Mouse (Mus musculus) limb, embryonic 13.5 days (tissue): ENCODE data around the gene Esyt3. TPM values are rescaled to one million over a fixed set of nuclear protein-coding genes. Genes with fewer than 3 reads are reported as not detected.
A peak's percentile ranks its signal among the peaks of the same experiment; 100 is the strongest.

Source experiments
- ATAC-seq: fragments of 200-750 bp; cut with Nextera tagmentation; 2 replicates; pipeline ENCODE4 v1.8.0; 2017; ENCODE audit warnings: low read depth, moderate number of reproducible peaks, moderate TSS enrichment; ENCODE audit not compliant: low FRiP score
- H3K27ac ChIP-seq: fragments of 300-500 bp; sonication (generic); 2 replicates; pipeline ENCODE4 v1.5.1; 2015; ENCODE audit warnings: inconsistent platforms, mild to moderate bottlenecking, moderate library complexity
- H3K27me3 ChIP-seq: fragments of 300-500 bp; sonication (generic); 2 replicates; pipeline ENCODE4 v1.6.1; 2015; ENCODE audit warnings: mild to moderate bottlenecking, inconsistent platforms
- H3K36me3 ChIP-seq: fragments of 300-500 bp; sonication (generic); 2 replicates; pipeline ENCODE4 v1.6.1; 2015; ENCODE audit warnings: inconsistent platforms, mild to moderate bottlenecking, moderate library complexity
- H3K4me1 ChIP-seq: fragments of 300-500 bp; sonication (generic); 2 replicates; pipeline ENCODE4 v1.6.1; 2015; ENCODE audit warnings: inconsistent platforms
- H3K4me2 ChIP-seq: fragments of 300-500 bp; sonication (generic); replicated peaks from 2 replicates; pipeline ENCODE4 v1.6.1; 2015; ENCODE audit warnings: inconsistent platforms, mild to moderate bottlenecking, moderate library complexity
- H3K4me3 ChIP-seq: fragments of 300-500 bp; sonication (generic); 2 replicates; pipeline ENCODE4 v1.5.1; 2015; ENCODE audit warnings: moderate library complexity, mild to moderate bottlenecking, inconsistent platforms
- H3K9ac ChIP-seq: fragments of 300-500 bp; sonication (generic); 2 replicates; pipeline ENCODE4 v1.6.1; 2015; ENCODE audit warnings: mild to moderate bottlenecking, inconsistent platforms
- H3K9me3 ChIP-seq: fragments of 300-500 bp; sonication (generic); 2 replicates; pipeline ENCODE4 v1.6.1; 2016; ENCODE audit warnings: inconsistent platforms
- WGBS: fragments of 180-500 bp; shearing (Covaris S2); methylation state at CpG from one replicate; pipeline ENCODE4 v1.1.7; 2015; 5-methylcytosine and 5-hydroxymethylcytosine counted together
- polyA plus RNA-seq: library from polyadenylated mRNA; unstranded; fragments of >200 nt; fragmentation: Nextera tagmentation; extraction: Ambion mirVana; gene quantifications from 2 replicates; pipeline ENCODE4 v1.2.1, GENCODE M21; 2015

The Esyt3 gene
- 0.45 and 0.60 TPM in 2 replicates for polyA plus RNA-seq

DNA sequence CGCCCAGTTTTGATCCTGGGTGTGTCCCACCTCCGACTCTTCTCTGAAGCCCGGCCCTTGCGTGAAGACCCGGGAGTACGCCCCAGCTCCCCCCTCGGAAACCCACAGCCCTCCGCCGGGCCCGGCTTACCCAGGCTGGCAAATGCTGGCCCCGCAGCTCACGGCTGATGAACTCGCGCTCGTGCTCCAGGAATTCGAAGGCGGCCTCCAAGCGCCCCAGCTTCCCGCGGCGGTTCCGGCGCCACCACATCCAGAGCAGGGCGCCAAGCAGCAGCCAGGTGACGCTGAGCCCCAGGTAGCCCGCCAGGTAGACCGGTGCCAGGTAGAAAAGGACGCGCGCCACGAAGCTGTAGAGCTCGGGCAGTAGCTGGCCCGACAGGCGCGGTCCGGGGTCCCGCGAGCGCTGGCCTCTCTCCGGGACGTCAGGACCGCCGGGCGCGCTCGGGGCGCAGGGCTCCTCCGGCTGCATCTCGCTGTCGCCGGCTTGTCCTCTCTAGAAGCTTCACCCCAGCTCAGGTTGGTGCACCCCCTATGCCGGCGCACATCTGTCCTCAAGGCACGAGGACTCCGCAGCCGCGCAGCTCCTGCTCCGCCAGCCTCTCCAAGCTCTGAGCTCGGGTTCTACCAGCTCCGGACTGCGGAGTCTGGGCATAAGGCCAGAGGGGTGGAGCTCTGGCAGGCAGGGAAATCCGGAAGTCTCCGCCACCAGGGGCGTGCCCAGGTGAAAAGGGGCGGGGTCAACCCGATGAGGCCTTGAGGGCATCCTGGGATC, at the start of gene Esyt3:
TSS of gene Esyt3 (minus strand) at position 637 of the 772 bp plus-strand sequence.
- H3K36me3 ChIP-seq: no peaks in the 10 kb centered on the region
- H3K9ac ChIP-seq: peak within 1 kb of the TSS; percentile 61
- peak; percentile 79 for ATAC-seq
- under 1% methylated on average over 66 of the region's 66 CpGs for WGBS
- peaks cover 15% of the 10 kb centered on the region for H3K4me1 ChIP-seq
- H3K4me3 ChIP-seq: peak within 1 kb of the TSS; percentile 53
- H3K9me3 ChIP-seq: no peaks in the 10 kb centered on the region
- H3K27ac ChIP-seq: no peak within 1 kb of the TSS
- peaks cover 74% of the 10 kb centered on the region for H3K27me3 ChIP-seq
- H3K4me2 ChIP-seq: peak within 1 kb of the TSS; percentile 96

DNA sequence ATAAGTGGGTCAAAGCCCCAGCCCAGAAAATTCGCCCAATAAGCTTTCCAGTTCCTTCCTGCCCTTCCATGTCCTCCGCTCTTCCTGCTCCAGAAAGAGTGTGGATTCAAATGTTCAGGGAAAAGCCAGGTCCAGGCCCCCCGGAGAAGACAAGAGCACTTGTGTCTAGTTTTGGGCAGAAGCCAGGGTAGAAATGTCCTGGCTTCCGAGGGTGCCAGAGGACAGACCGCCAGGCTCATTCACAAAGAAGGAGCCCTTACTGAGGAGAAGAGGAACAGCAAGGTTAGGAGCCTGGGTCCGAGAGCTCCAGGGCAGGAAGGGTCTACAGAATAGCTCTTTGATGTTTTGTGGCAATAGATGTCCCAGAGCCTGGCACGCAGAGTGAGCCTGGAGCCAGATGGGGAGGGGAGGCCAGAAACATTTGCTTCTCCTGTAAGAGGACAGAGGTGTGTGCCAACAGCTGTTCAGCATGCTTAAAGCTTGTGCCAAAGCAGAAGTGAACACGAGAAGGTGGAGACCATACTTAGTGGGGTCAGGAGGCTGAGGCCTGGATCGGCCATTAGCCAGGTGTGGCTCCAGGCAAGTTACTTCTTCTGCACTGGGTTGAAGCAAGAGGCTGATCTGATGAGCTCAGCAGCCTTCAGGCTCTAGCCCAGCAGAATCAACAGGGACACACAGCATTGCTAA, 43.1 kb upstream of the Esyt3 start:
- Histone ChIP-seq H3K4me2 (no peak overlapping the region), H3K27ac (peak overlapping the region; percentile 22; the same call in 1 of the 2 replicates), H3K4me3 (no peak overlapping the region), H3K4me1 (peaks cover 17% of the 10 kb centered on the region), H3K36me3 (peaks cover 28% of the 10 kb centered on the region), H3K27me3 (no peaks in the 10 kb centered on the region), H3K9me3 (no peaks in the 10 kb centered on the region), H3K9ac (peak overlapping the region; percentile 13; the same call in 1 of the 2 replicates)
- no peak for ATAC-seq
- 64% methylated on average over 9 of the region's 9 CpGs for WGBS

- peaks cover 17% of the 10 kb centered on the region for H3K4me1 ChIP-seq
- 54% methylated on average over 6 of the region's 6 CpGs for WGBS
- H3K9me3 ChIP-seq: no peaks in the 10 kb centered on the region
- no peak overlapping the region for H3K4me2 ChIP-seq
- peaks cover 28% of the 10 kb centered on the region for H3K36me3 ChIP-seq
- H3K27me3 ChIP-seq: no peaks in the 10 kb centered on the region
- H3K27ac ChIP-seq: peak overlapping the region; percentile 39; the same call in 1 of the 2 replicates
- H3K4me3 ChIP-seq: no peak overlapping the region
- no peak overlapping the region for H3K9ac ChIP-seq
- no peak for ATAC-seq
Measured at GRCm38 (mm10) chr9:99400781-99401180, 42.4 kb upstream of the Esyt3 start.

DNA sequence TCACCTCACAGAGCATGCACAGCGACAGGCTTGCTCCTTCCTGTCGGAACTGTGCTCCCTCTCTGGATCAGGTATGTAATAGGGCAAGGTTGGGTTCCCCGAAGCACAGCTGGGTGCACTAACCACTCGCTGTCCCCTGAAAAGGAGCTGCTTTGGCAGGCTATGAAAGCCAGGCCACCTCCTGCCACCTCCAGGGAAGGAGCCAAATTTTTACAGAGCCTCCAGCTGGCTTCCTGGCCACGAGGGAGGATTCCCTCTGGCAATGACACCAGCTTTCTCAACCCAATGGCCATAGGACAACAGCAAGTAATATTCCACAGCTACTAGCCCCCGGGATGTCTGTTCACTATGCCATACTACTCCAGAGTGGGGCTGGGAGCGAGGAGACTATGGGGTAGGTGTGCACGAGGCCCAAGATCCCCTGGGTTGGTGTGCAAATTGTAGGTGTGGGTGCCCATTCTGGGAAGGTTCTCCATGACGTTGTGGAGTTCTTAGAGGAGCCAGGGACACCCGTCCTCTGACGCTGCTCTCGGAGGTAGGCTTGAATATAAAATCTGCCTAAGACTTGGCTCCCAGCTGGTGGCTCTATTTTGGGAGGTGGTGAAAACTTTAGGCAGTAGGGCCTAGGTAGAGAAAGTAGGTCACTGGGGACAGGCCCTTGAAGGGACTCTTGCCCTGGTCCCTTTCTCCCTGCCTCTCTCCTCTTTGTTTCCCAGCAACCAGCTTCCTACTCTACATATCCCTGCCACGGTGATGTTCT, 38.9 kb upstream of the Esyt3 start:
- Histone ChIP-seq H3K27ac (no peak overlapping the region), H3K4me1 (peaks cover 17% of the 10 kb centered on the region), H3K4me3 (no peak overlapping the region), H3K4me2 (no peak overlapping the region), H3K9me3 (no peaks in the 10 kb centered on the region), H3K36me3 (peaks cover 34% of the 10 kb centered on the region), H3K9ac (no peak overlapping the region), H3K27me3 (no peaks in the 10 kb centered on the region)
- no peak for ATAC-seq
- 84% methylated on average over 13 of the region's 13 CpGs for WGBS

DNA sequence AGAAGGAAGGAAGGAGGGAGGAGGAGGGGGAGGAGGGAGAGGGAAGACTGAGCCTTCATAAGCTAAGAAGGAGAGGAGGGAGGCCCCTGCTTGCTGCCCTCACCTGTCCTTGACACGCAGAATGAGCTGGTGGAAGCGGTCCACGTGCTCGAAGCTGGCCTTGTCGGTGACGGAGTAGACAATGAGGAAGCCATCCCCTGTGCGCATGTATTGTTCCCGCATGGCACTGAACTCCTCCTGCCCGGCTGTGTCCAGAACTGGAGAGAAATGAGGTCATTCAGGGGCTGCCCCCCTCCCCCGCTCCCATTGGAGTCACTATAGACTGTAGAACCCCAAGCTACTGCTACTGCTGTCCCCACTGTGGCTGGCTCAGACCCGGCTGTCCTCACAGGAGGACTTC, 36.0 kb upstream of the Esyt3 start:
- Histone ChIP-seq H3K36me3 (peaks cover 47% of the 10 kb centered on the region), H3K27me3 (no peaks in the 10 kb centered on the region), H3K27ac (no peak overlapping the region), H3K9ac (no peak overlapping the region), H3K9me3 (no peaks in the 10 kb centered on the region), H3K4me3 (no peak overlapping the region), H3K4me1 (peaks cover 3% of the 10 kb centered on the region; the same call in 1 of the 2 replicates), H3K4me2 (no peak overlapping the region)
- 80% methylated on average over 11 of the region's 11 CpGs for WGBS
- no peak for ATAC-seq

DNA sequence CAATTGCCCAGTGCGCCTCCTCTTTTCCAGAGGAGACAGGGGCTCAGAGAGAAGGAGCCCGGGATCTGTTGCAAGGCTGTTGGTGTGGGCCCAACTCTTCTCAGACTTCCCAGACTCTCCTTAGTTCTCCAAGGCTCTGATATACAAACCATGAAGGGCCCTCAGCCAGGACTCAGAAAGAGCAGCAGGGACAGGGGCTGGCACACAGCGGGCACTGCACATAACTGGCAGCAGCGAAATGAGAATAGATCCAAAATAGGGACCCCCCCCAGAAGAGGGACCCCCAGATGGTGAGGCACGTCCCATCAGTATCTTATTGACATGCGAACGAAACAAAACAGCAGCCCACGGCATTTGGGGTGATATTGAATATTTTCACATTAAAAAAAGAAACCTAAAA, 34.8 kb upstream of the Esyt3 start:
- WGBS: 91% methylated on average over 8 of the region's 8 CpGs
- no peaks in the 10 kb centered on the region for H3K9me3 ChIP-seq
- no peak for ATAC-seq
- no peak overlapping the region for H3K27ac ChIP-seq
- peaks cover 50% of the 10 kb centered on the region for H3K36me3 ChIP-seq
- H3K27me3 ChIP-seq: no peaks in the 10 kb centered on the region
- H3K4me3 ChIP-seq: no peak overlapping the region
- no peak overlapping the region for H3K9ac ChIP-seq
- H3K4me1 ChIP-seq: peaks cover 15% of the 10 kb centered on the region
- H3K4me2 ChIP-seq: no peak overlapping the region

DNA sequence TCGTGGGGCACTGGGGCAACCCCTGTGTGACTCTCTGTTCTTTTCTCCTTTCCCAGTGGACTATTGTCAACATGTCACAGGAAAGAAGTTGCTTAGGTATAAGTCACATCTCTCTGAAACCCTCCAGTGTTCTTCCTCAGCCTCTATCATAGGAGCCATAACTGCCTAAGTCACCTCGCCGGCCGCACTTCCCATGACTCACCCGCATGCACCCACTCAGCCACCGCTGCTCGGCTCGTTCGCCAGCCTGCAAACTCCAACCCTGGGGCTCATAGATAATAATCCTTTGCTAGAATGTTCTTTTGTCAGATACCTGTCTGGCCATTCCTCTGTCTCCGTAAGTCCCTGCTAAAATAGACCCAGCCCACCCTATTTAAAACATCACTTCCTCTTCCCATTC, 33.2 kb upstream of the Esyt3 start:
- Histone ChIP-seq H3K27me3 (no peaks in the 10 kb centered on the region), H3K36me3 (peaks cover 53% of the 10 kb centered on the region), H3K4me1 (peaks cover 17% of the 10 kb centered on the region), H3K4me3 (no peak overlapping the region), H3K4me2 (no peak overlapping the region), H3K9ac (no peak overlapping the region), H3K27ac (no peak overlapping the region), H3K9me3 (no peaks in the 10 kb centered on the region)
- 92% methylated on average over 10 of the region's 10 CpGs for WGBS
- no peak for ATAC-seq

GRCm38 (mm10) chr9:99390716-99391115, 32.4 kb upstream of the Esyt3 start:
- no peaks in the 10 kb centered on the region for H3K9me3 ChIP-seq
- H3K36me3 ChIP-seq: peaks cover 60% of the 10 kb centered on the region
- 53% methylated on average over 2 of the region's 2 CpGs for WGBS

DNA sequence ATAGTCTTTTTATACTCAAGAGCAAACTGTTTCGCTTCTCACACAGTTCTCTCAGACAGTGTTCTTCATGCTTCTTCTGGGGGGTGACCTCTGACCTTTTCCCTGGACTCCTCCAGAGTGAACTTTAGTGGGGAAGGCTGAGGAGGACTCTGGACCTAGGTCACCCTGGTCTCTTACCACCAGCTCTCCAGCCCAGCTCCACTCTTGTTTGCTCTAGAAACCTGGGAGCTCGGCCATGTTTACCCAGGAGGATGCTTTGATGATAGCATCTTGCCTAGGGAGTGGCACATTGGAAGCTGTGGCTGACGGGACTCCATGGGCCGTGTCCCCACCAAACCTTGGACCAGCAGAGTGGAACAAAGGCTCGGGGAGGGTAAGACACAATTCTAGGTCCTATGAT, 31.8 kb upstream of the Esyt3 start:
- H3K4me2 ChIP-seq: no peak overlapping the region
- H3K27me3 ChIP-seq: no peaks in the 10 kb centered on the region
- H3K9me3 ChIP-seq: no peaks in the 10 kb centered on the region
- H3K4me3 ChIP-seq: no peak overlapping the region
- no peak overlapping the region for H3K27ac ChIP-seq
- H3K36me3 ChIP-seq: peaks cover 60% of the 10 kb centered on the region
- no peak overlapping the region for H3K9ac ChIP-seq
- 75% methylated on average over 5 of the region's 5 CpGs for WGBS
- ATAC-seq: no peak
- H3K4me1 ChIP-seq: peaks cover 17% of the 10 kb centered on the region

More at GRCm38 (mm10) chr9:99390716-99391115, 32.4 kb upstream of the Esyt3 start:
- Histone ChIP-seq H3K27ac (no peak overlapping the region), H3K27me3 (no peaks in the 10 kb centered on the region), H3K4me1 (peaks cover 17% of the 10 kb centered on the region), H3K4me2 (no peak overlapping the region), H3K9ac (no peak overlapping the region), H3K4me3 (no peak overlapping the region)
- ATAC-seq: no peak

- Histone ChIP-seq H3K9me3 (no peaks in the 10 kb centered on the region), H3K27ac (no peak overlapping the region), H3K36me3 (peaks cover 59% of the 10 kb centered on the region), H3K9ac (no peak overlapping the region), H3K4me2 (no peak overlapping the region), H3K4me3 (no peak overlapping the region), H3K4me1 (peaks cover 17% of the 10 kb centered on the region), H3K27me3 (no peaks in the 10 kb centered on the region)
- ATAC-seq: no peak
- WGBS: 66% methylated on average over 8 of the region's 8 CpGs
Measured at GRCm38 (mm10) chr9:99389506-99389905, 31.1 kb upstream of the Esyt3 start.

GRCm38 (mm10) chr9:99388856-99389255, 30.5 kb upstream of the Esyt3 start:
- Histone ChIP-seq H3K36me3 (peaks cover 56% of the 10 kb centered on the region), H3K27ac (peak overlapping the region; percentile 1; the same call in 1 of the 2 replicates), H3K9ac (no peak overlapping the region), H3K4me1 (peaks cover 17% of the 10 kb centered on the region), H3K27me3 (no peaks in the 10 kb centered on the region), H3K4me3 (no peak overlapping the region), H3K9me3 (no peaks in the 10 kb centered on the region), H3K4me2 (no peak overlapping the region)
- WGBS: 75% methylated on average over 9 of the region's 9 CpGs
- no peak for ATAC-seq

DNA sequence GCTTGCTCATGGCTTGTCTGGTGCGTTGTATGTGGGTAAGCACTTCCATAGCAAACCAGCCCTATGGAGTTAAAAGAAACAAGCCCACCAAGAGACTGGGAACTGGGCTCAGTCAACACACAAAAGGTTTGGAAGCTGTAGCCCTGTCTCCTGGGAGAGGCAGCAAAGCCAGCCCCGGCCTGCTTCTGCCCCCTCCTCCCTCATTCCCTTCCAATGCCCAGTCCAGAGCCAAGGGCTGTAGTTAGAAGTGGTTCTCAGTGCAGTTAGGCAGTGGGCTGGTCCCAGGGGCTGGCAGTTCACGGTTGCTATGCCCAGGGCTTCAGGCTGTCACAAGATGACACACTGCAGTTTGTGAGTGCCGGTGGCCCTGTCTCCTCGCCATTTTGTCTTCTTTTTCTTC, 29.7 kb upstream of the Esyt3 start:
- Histone ChIP-seq H3K4me1 (peaks cover 17% of the 10 kb centered on the region), H3K4me2 (no peak overlapping the region), H3K27ac (no peak overlapping the region), H3K4me3 (no peak overlapping the region), H3K9ac (no peak overlapping the region), H3K27me3 (no peaks in the 10 kb centered on the region), H3K36me3 (peaks cover 54% of the 10 kb centered on the region), H3K9me3 (no peaks in the 10 kb centered on the region)
- 74% methylated on average over 5 of the region's 5 CpGs for WGBS
- no peak for ATAC-seq
